Mouse (Mus musculus) cortical plate, adult 2 months (tissue): ENCODE data around the gene Scarf2. TPM values are rescaled to one million over a fixed set of nuclear protein-coding genes. Genes with fewer than 3 reads are reported as not detected.
A peak's percentile ranks its signal among the peaks of the same experiment; 100 is the strongest.

Experiments used
- H3K27ac ChIP-seq: fragments of 200-500 bp; 2 replicates; pipeline ENCODE4 v1.5.1; 2012; ENCODE audit warnings: low read length, control low read depth, inconsistent platforms; ENCODE audit not compliant: insufficient read depth
- H3K4me1 ChIP-seq: fragments of 200-500 bp; 2 replicates; pipeline ENCODE4 v1.6.1; 2011; ENCODE audit warnings: low read length; ENCODE audit not compliant: control insufficient read depth, insufficient read depth
- H3K4me3 ChIP-seq: fragments of 200-500 bp; 2 replicates; pipeline ENCODE4 v1.5.1; 2011; ENCODE audit warnings: mild to moderate bottlenecking, low read length, control low read depth; ENCODE audit not compliant: insufficient read depth
- CTCF ChIP-seq: fragments of 200-500 bp; IDR thresholded peaks from 2 replicates; pipeline ENCODE4 v1.5.1; 2011; ENCODE audit warnings: mild to moderate bottlenecking, control low read depth, low read length; ENCODE audit not compliant: insufficient read depth; ENCODE audit errors: extremely low read depth
- POLR2A ChIP-seq: fragments of 200-500 bp; IDR thresholded peaks from 2 replicates; pipeline ENCODE4 v1.6.1; 2011; ENCODE audit warnings: mild to moderate bottlenecking, low read length, control low read depth; ENCODE audit not compliant: insufficient read depth; ENCODE audit errors: extremely low read depth
- polyA plus RNA-seq: library from polyadenylated mRNA; depleted of rRNA; stranded (reverse); fragments of >200 nt; gene quantifications from 2 replicates; pipeline ENCODE4 v1.2.3, GENCODE M21; 2012; rRNA removed

Gene Scarf2
- 3.5 and 3.7 TPM in 2 replicates for polyA plus RNA-seq

DNA sequence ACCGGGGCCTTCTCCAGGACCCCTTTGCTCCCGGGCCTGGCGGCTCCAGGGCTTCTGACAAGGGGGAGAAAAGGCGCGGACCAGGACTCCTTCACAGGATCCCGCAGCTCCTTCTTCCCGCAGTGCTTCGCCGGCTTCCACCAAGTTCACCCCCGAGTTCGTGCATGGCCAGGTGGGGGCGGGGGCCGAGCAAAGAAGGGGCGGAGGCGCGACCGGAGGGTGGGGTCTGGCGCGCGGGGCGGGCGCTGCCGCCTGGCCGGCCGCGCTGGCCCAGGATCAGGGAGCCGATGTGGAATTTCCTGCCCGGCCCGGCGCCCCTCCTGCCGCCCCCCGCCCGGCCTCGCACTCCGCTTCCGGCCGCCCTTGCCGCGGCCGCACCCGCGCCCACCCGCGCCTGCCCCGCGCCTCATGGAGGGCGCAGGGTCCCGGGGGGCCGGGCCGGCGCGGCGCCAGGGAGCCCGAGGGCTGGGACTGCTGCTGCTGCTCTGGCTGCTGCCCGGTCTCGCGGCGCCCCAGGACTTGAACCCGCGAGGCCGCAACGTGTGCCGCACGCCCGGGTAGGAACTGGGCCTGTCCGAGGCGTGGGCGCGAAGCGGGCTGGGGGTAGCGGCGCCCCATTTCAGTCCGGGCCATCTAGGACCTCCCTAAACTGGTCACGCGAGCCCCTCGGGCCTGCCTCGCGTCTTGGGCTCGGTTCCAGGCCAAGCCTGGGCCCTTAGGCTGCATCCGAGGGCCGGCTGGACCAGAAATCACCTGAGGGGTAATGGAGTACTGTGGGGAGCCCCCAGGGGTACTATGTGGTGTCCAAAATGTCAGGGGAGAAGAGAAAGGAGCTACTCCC lies at the start of gene Scarf2:
Gene Scarf2, plus strand, starts transcription at position 312 of the 841 bp plus-strand sequence.
- TF ChIP-seq CTCF (no peak), POLR2A (no peak)
- Histone ChIP-seq H3K27ac (no peak within 1 kb of the TSS), H3K4me1 (no peaks in the 10 kb centered on the region), H3K4me3 (no peak within 1 kb of the TSS; the same call in 1 of the 2 replicates)

DNA sequence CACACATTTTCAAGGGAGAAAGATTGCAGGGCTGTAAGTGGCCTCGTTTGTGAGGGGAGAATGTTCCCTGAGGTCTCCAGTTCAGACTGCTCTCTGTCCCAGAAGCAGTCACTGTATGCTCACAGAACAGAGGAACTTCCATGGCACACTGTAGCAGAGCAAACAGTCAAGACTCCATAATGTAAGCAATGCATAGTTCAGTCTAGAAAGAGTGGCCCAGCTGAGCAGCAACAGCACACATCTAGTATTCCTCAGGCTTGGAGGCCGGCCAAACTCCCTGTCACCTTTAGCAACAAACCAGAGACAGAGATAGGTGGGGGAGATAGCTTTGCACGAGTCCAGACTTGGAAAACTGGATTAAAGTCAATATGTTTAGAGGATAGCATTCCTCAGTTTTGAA lies 44.1 kb upstream of the Scarf2 start:
- Histone ChIP-seq H3K4me1 (no peaks in the 10 kb centered on the region), H3K27ac (no peak overlapping the region), H3K4me3 (no peak overlapping the region)
- no peak for TF ChIP-seq POLR2A
- TF ChIP-seq CTCF: no peak

DNA sequence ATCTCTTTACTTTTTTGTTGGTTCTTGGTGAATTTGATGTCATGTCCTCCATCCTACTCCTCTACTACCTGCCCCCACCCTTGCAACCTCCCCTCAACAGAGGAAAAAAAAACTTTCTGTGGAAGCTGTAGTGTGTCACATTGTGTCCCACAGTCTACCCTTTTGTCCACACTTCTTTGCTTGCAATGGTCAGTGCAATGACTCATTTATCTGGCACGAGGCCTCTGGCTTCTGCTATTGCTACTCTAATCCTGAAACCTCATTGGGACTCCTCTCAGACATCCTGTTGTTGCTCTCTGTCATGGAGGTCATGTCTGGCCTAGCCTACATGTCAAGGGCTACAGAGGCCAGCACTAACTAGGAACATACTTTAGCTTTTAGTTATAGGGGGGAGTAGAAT lies 43.4 kb upstream of the Scarf2 start:
- TF ChIP-seq CTCF (no peak), POLR2A (no peak)
- H3K4me3 ChIP-seq: no peak overlapping the region
- H3K27ac ChIP-seq: no peak overlapping the region
- no peaks in the 10 kb centered on the region for H3K4me1 ChIP-seq

DNA sequence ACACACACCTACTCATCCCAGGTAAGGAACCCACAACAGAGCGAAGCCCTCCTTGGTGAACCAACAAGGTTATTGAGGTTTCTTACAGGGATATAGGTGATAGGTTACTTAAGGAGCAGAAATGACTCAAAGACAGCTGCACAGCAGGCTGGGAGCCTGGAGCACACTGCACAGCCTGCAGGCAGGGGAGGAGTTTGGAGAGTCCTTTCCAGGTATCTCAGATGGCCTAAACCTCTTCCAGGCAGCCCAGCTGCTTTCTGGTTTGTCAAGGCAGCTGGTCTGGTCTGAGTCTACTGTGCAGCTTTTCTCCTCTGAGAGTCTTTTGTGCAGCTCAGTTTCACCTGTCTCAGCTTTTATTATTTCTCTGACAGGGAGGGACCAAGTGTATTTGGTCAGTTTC lies 39.3 kb upstream of the Scarf2 start:
- peaks cover 3% of the 10 kb centered on the region for H3K4me1 ChIP-seq
- no peak overlapping the region for H3K27ac ChIP-seq
- no peak overlapping the region for H3K4me3 ChIP-seq
- TF ChIP-seq POLR2A (no peak), CTCF (no peak)

DNA sequence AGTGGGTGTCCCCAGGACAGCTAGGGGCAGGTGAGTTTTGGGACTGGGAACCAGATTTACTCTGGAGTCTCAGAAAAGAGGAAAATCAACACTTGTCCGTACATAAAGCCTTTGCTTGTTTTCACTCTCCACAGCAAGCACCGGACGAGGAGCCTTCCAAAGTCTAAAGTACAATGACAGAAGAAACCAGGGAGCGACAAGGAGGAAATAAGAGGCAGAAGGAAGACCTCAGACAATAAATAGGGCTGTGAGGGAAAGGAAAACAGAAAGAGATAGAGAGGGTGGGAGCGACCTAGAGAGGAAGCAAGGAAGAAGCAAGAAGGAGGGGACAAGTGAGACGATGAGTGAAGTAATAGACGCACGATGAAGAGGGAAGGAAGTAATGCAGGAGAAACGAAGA lies 38.2 kb upstream of the Scarf2 start:
- no peak overlapping the region for H3K27ac ChIP-seq
- peaks cover 3% of the 10 kb centered on the region for H3K4me1 ChIP-seq
- TF ChIP-seq POLR2A: no peak
- TF ChIP-seq CTCF: no peak
- peak overlapping the region; percentile 76 for H3K4me3 ChIP-seq

DNA sequence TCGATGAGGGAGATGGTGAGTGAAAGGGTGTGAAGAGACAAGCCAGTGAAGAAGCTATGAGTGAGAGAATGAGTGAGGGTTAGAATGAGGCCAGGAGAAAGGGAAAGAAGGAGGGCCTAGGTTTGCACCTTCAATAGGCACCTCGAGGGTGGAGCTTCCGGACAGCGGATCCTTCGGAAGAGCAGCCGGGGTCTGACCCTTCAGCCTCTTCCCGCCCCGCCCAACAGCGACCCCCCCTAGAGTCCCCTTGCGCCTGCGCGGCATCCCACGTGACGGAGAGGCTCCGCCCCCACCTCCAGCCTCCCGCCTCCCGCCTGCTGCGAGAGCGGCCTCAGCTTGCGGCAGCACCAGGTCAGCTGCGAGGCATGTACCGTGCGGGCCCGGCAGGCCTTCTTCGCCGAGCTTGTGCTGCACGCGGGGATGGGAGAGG lies 37.7 kb upstream of the Scarf2 start, which contains the start of gene Klhl22:
Gene Klhl22, plus strand, starts transcription at position 275 of the 430 bp plus-strand sequence.
- Histone ChIP-seq H3K27ac (peak within 1 kb of the TSS; percentile 18; the same call in 1 of the 2 replicates), H3K4me1 (peaks cover 6% of the 10 kb centered on the region), H3K4me3 (peak within 1 kb of the TSS; percentile 76)
- TF ChIP-seq CTCF (no peak), POLR2A (peak; percentile 87)

DNA sequence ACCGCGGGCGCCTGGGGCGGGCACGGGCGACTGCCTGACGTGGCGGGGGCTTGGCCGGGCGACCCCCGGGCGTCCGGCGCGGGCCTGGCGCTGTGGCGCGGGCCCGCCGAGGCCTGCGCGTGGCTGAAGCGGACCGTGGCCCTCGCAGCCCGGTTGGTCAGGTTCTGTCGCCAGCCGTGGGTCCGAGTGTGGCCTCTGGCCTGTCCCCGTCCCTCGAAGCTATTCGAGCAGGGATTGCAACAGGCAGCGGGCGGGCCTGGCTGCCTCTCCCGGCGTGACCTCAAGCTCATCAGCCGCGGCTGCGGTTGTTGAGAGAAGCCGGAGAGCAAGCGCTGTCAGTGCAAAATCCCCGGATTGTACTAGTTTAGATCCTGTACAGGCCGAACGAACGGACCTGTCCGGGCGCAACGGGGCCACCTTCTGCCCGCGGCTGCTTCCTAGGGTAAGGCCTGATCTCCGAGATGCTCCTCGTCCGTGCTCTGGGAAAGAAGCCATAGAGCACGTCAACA lies 37.2 kb upstream of the Scarf2 start:
- TF ChIP-seq POLR2A (no peak), CTCF (no peak)
- Histone ChIP-seq H3K4me3 (peak overlapping the region; percentile 76), H3K4me1 (peaks cover 6% of the 10 kb centered on the region), H3K27ac (peak overlapping the region; percentile 18; the same call in 1 of the 2 replicates)

DNA sequence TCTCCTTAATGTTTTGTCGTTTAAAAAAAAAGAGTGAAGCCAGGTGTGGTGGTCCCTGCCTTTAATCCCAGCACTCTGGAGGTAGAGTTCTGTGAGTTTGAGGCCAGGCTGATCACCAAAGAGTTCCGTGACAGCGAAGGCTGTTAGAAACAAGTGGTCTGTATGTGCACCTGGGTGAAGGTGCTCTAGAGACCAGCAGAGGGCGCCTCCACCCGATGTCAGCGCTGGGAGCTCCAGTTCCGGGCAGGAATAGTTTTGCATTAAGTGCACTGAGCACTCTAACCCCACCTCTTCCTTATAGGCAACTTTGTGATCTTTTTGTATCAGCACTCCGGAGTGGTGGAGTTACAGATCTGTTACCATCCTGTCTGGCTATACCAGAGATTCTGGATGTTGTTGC lies 36.4 kb upstream of the Scarf2 start:
- TF ChIP-seq CTCF (peak; percentile 36), POLR2A (no peak)
- Histone ChIP-seq H3K4me1 (peaks cover 6% of the 10 kb centered on the region), H3K4me3 (peak overlapping the region; percentile 76; the same call in 1 of the 2 replicates), H3K27ac (no peak overlapping the region)

DNA sequence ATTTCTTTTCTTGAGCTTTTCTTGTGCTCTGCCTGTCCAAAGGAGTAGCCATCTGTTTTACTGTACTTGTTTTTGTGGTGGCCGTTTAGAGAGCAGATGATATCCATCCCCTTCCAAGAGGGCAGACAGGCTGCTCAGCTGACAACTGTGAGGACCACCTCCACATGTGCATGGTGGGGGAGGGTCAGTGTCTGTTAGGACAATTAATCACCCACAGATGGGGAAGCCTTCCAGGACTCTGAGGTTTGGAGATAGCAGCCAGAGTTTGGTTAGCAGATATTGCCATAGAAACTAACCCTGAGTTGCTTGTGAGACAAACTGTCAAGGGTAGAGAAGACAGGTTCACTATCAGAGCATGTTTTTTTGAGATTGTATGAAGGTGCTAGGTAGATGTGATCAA lies 36.0 kb upstream of the Scarf2 start:
- Histone ChIP-seq H3K4me1 (peaks cover 6% of the 10 kb centered on the region), H3K4me3 (no peak overlapping the region), H3K27ac (no peak overlapping the region)
- TF ChIP-seq POLR2A: no peak
- no peak for TF ChIP-seq CTCF

DNA sequence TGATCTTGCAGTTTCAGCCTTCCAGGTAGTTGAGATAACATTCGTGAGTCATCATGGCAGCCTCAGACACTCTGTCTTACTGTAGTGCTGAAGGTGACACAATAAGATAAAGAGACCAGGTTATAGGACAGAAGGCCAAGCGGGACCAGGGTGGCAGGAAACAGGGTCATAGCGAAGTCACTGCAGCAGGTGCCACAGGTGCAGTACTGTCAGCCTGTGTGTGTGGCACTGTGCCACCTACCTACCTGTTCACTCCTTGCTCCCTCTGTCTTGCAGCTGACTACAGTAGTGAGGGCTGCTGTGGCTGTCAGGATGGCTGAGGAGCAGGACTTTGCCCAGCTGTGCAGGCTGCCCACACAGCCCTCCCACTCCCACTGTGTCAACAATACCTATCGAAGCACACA lies 33.0 kb upstream of the Scarf2 start:
- Histone ChIP-seq H3K4me1 (peaks cover 7% of the 10 kb centered on the region), H3K27ac (no peak overlapping the region), H3K4me3 (no peak overlapping the region)
- TF ChIP-seq CTCF (no peak), POLR2A (no peak)
